Mouse (Mus musculus): Measurements from ENCODE around the gene B4galt1. TPM values are rescaled to one million over a fixed set of nuclear protein-coding genes. Genes with fewer than 3 reads are reported as not detected.

The B4galt1 gene
- 1 to 10 TPM; 6.5 to 9.0 TPM for total RNA-seq (2021)
- long read RNA-seq, experiment 1, partial matches to known transcripts = 0 of 1 reads
- long read RNA-seq, experiment 1, other reads (novel, unspliced or antisense) = 1 of 1 reads
- long read RNA-seq, experiment 2, partial matches to known transcripts = 1 of 5 reads
- long read RNA-seq, experiment 2, other reads (novel, unspliced or antisense) = 2 of 5 reads

DNA sequence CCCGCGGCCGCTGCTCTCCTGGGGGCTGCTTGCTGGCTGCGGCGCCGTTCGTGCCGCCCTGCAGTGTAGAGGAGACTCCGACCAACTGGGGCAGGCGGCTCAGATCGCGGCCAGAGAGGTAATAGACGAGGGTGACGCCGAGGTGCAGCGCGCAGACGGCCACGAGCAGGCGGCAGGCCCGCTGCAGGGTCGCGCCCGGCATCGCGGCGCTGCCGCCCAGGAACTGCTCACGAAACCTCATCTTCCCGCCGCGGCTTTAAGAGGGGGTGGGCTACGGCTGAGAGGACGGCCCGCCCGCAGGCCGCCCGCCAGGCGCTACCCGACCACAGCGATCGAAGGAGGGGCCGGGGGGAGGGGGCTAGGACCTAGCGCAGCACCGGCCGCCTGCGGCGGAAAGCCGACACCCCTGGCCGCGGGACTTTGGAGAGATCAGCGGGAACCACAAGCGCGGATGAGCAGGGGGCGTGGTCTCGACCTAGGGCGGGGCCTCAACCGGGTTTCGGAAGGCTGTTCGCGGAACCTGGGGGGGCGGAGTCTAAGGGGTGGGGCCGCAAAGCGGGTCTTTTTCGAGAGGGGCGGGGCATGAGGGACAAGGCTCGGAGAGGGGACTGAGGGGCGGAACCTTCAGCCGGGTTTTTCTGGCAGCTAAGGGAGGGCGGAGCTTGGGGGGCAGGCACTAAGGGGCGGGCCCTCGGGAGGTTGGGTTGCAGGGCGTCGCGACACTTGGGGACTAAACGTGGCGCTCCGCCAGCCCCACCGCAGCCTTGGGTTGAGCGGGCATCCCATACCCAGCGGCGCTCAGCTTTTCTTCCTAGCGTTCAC lies at the start of gene B4galt1:
TSS of gene B4galt1 (minus strand) at position 441 of the 822 bp plus-strand sequence.
- DNase-seq (ENCODE audit: low spot score in 2 of 2) = peak; percentile 93 to 94

DNA sequence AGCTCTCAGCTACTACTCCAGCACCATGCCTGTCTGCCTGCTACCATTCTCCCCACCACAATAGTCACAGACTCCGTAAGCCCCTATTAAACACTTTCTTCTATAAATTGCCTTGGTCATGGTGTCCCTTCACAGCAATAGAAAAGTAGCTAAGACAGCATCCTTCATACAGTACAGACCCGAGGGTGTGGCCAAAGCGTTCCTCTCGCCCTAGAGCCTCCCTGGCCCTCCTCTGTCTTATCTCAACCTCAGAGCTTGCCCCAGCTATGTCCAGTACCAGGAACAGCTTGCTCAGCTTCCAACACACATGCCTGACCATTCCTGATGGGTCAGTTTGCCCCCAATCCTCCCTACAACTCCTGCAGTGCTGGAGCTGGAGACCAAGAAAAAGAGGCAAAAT lies 46.8 kb upstream of the B4galt1 start:
- DNase-seq (ENCODE audit: low spot score in 2 of 2) = no peak
- intact Hi-C loops (cut with DNase I) = no loop called here

More for the DNA sequence above, at the start of gene B4galt1:
- intact Hi-C loops (cut with DNase I) = no loop called here

DNA sequence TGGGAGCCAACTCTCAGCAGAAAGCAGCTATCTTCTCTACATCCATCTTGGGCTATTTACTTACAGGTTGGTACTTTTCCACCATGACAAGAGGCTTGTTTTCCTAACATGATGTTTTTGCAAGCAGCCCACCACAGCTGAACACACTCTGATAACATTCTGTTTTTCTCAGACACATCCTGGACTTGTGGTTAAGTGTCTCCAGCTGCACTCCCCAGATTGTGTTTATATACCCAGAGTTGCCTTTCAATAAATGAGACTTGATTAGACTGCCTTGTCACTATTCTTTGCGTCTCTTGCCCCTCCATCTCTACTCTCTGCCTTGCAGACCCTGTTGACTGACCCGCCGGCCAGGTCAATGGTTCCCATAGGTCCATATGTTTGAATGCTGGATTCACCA lies 46.3 kb upstream of the B4galt1 start:
- no peak for DNase-seq (ENCODE audit: low spot score in 2 of 2)
- intact Hi-C loops (cut with DNase I) = no loop called here

- intact Hi-C loops (cut with DNase I) = no loop called here
These were observed 45.5 kb upstream of the B4galt1 start for GRCm38 (mm10) chr4:40899264-40899663.

GRCm38 (mm10) chr4:40898476-40899044 lies 44.8 kb upstream of the B4galt1 start:
- DNase-seq (ENCODE audit: low spot score in 2 of 2) = no peak

More at GRCm38 (mm10) chr4:40899264-40899663, 45.5 kb upstream of the B4galt1 start:
- DNase-seq (ENCODE audit: low spot score in 2 of 2) = no peak

GRCm38 (mm10) chr4:40895646-40896045 lies 41.8 kb upstream of the B4galt1 start:
- intact Hi-C loops (cut with DNase I) = no loop called here
- DNase-seq (ENCODE audit: low spot score in 2 of 2) = no peak

More at GRCm38 (mm10) chr4:40898476-40899044, 44.8 kb upstream of the B4galt1 start:
- intact Hi-C loops (cut with DNase I) = no loop called here

- DNase-seq (ENCODE audit: low spot score in 2 of 2) = no peak
- intact Hi-C loops (cut with DNase I) = no loop called here
These were observed 41.3 kb upstream of the B4galt1 start for GRCm38 (mm10) chr4:40895118-40895517.

DNA sequence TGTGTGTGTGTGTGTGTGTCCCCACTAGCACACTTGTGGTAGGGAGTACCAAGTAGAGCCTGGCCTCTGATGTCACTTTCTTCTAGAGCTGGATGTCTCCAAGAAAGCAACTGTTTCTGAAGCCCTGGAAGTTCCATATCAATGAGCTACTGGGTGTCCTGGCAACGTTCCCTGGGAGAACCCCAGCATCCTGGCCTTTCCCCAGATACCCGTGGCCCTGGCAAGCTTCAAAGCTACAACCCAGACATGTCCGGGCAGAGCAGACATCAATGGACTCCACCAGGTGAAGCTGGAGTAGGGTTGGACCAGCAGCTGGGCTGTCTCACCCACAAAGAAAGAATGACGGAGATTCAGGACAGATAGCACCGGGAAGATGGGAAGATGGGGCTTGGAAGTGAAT lies 37.4 kb upstream of the B4galt1 start:
- intact Hi-C loops (cut with DNase I) = no loop called here
- no peak for DNase-seq (ENCODE audit: low spot score in 2 of 2)

DNA sequence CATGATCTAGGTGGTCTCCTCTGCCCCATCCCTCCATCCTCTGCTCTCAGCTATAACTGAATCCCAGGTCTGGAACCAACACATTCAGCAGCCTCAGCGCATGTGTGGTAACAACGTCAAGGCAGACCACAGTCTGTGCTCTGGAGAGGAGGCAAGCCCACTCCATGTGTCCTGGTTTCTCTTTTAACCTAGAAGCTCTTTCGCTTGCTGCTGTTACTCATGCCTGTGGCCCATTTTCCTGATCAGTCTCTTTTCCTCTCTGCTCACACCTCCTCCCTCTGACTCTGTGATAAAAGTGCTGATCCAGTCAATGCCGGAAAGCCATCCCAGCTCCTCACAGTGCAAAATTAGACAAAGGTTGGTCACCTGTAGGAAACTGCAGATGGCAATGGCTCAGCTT lies 36.2 kb upstream of the B4galt1 start:
- no peak for DNase-seq (ENCODE audit: low spot score in 2 of 2)
- intact Hi-C loops (cut with DNase I) = loop anchor here (10.0 kb wide), 1 partner anchor 135 kb away; no protein-coding TSS in a partner anchor

GRCm38 (mm10) chr4:40889252-40889651 lies 35.4 kb upstream of the B4galt1 start:
- intact Hi-C loops (cut with DNase I) = loop anchor here (10.0 kb wide), 1 partner anchor 136 kb away; no protein-coding TSS in a partner anchor
- no peak for DNase-seq (ENCODE audit: low spot score in 2 of 2)

DNA sequence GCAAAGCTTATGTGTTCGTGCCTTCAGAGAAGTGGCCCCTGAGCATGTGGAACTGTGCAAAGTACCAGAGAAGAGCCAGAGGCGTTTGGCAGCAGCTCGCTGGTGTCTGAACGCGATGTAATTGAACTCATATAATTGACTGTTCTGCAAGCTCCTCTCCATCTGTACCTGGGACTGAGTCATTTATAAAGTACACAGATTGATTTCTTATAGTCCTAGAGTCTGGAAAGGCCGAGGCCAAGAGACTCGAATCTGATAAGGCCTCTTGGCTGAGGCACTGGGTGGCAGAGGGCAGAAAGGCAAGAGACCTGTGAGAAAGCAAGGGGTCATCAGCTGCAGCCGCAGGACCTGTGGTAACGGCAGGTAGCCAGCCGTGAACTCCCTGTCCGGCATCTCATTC lies 35.0 kb upstream of the B4galt1 start:
- intact Hi-C loops (cut with DNase I) = loop anchor here (10.0 kb wide), 1 partner anchor 136 kb away; no protein-coding TSS in a partner anchor
- DNase-seq (ENCODE audit: low spot score in 2 of 2) = no peak

- DNase-seq (ENCODE audit: low spot score in 2 of 2) = no peak
- intact Hi-C loops (cut with DNase I) = loop anchor here (10.0 kb wide), 1 partner anchor 139 kb away; no protein-coding TSS in a partner anchor
These were observed 32.1 kb upstream of the B4galt1 start for GRCm38 (mm10) chr4:40885883-40886282.

- no peak for DNase-seq (ENCODE audit: low spot score in 2 of 2)
- intact Hi-C loops (cut with DNase I) = loop anchor here (10.0 kb wide), 1 partner anchor 140 kb away; no protein-coding TSS in a partner anchor
These were observed 31.3 kb upstream of the B4galt1 start for GRCm38 (mm10) chr4:40885166-40885525.

DNA sequence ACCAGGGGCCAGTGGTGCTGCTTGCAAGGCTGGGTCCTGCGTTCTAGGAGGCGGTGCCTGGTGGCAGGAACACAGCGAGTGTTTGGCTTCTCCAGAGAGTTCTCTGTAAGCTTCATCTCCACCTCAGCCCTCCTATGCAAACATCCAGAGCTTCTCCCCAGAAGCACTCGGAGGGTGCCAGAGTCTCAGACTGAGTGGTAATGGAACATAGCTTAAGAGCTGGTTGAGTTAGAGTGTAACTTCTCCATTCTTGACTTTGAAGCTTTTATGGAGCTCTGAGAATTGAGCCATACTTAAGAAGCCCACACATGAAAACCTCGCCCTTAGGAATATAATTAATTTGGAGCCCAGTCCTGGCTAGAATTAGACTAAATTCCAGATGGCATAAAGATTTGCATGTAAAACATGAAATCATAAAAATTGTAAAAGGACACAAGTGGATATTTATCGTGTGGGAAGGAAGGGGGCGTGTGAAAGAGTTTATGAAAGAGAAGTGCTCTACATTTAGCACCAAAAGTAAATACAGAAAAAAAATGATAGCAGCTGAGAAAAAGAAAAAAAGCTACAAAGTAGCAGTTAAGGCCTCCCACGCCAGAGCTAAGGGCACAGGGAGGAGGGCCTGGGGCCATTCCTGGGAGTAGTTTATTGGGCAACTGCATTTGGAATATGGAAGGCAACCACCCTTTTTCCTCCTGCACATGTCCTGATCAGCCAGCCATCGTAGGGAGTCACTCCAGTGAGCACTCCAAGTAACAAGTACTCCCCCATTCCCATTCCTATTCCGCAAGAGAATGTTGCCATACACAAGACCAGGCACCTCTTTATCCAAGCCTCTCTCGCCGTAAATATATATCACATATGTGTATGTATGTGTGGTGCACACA lies 30.7 kb upstream of the B4galt1 start:
- intact Hi-C loops (cut with DNase I) = loop anchor here (10.0 kb wide), 1 partner anchor 140 kb away; no protein-coding TSS in a partner anchor
- peak; percentile 32 to 53 for DNase-seq (ENCODE audit: low spot score in 2 of 2)

DNA sequence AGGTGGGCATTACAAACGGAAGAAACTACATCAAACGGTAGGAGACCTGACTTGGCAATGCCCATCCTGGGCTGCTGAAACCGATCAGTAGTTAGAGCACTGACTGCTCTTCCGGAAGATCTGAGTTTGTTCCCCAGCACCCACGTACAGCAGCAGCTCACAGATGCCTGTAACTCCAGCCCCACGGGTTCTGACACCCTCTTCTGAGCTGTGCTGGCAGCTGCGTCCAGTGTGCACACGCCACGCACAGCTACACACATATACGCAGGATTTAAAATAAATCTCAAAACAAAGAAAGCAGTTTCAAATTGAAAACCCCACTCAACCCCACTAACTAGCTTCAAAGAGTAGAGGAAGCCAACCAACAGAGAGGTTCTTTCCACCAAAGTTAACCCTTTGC lies 29.4 kb upstream of the B4galt1 start:
- DNase-seq (ENCODE audit: low spot score in 2 of 2) = peak in 1 of 2 experiments; percentile 44
- intact Hi-C loops (cut with DNase I) = loop anchor here (10.0 kb wide), 1 partner anchor 142 kb away; no protein-coding TSS in a partner anchor

GRCm38 (mm10) chr4:40877528-40877927 lies 23.7 kb upstream of the B4galt1 start:
- intact Hi-C loops (cut with DNase I) = no loop called here
- DNase-seq (ENCODE audit: low spot score in 2 of 2) = no peak

DNA sequence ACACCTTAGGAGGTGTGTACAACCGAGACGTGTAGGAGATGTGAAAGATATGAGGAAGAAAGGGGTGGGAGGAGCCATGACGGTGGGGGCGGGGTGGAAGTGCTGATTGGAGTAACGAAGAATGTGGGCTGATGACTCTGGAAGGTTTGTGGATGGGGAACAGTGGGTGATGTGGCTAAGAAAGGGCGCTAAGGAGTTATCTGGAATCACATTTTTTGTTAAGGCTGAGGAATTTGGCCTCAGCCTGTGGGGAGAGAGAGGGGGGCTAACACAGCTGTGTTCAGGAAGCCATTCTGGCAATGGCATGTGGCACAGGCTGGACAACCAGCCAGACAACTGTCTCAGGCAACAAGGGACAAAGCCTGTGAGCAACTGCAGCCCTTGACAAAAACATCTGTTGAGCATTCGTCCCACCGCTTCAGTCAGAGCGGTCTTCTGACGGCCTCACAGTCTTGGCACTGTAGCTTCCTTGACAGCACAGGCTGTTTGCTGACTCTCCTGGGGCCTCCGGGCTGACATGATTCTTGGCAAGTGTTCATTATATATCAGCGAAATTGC lies 23.1 kb upstream of the B4galt1 start:
- intact Hi-C loops (cut with DNase I) = no loop called here
- DNase-seq (ENCODE audit: low spot score in 2 of 2) = no peak

- DNase-seq (ENCODE audit: low spot score in 2 of 2) = peak; percentile 81 to 84
- intact Hi-C loops (cut with DNase I) = no loop called here
These were observed 22.0 kb upstream of the B4galt1 start for GRCm38 (mm10) chr4:40875842-40876241.

Data from left cerebral cortex, postnatal 14 days (tissue).